Mouse (Mus musculus) olfactory bulb, adult 2 months (tissue): ENCODE measurements at regions not wholly inside any gene's neighbourhood (a gene's known extent, or its start where the extent isn't known, plus 50 kb on each side); places are given as distances from the start of the nearest gene placed in this dataset.

Experiments used
- H3K27ac ChIP-seq: fragments of 200-500 bp; 2 replicates; pipeline ENCODE4 v1.5.1; 2012; ENCODE audit warnings: low read depth, low read length; ENCODE audit not compliant: insufficient read depth
- H3K4me1 ChIP-seq: fragments of 200-500 bp; 2 replicates; pipeline ENCODE4 v1.6.1; 2012; ENCODE audit warnings: low read length; ENCODE audit not compliant: control insufficient read depth, insufficient read depth
- H3K4me3 ChIP-seq: fragments of 200-500 bp; 2 replicates; pipeline ENCODE4 v1.5.1; 2012; ENCODE audit warnings: mild to moderate bottlenecking, low read depth, low read length, moderate library complexity; ENCODE audit not compliant: insufficient read depth
- CTCF ChIP-seq: fragments of 200-500 bp; IDR thresholded peaks from 2 replicates; pipeline ENCODE4 v1.5.1; 2012; ENCODE audit warnings: low read depth, mild to moderate bottlenecking, low read length, moderate library complexity; ENCODE audit not compliant: insufficient read depth
- POLR2A ChIP-seq: fragments of 200-500 bp; IDR thresholded peaks from 2 replicates; pipeline ENCODE4 v1.6.1; 2012; ENCODE audit warnings: mild to moderate bottlenecking, low read depth, low read length, moderate library complexity; ENCODE audit not compliant: insufficient read depth
- WGBS: fragments of 180-500 bp; shearing (Covaris S2); methylation state at CpG from one replicate; pipeline ENCODE4 v1.1.7; 2018; 5-methylcytosine and 5-hydroxymethylcytosine counted together

GRCm38 (mm10) chr10:119003839-119004238 is 133.8 kb upstream of the Dyrk2 start:
- TF ChIP-seq CTCF = no peak
- TF ChIP-seq POLR2A = no peak
- H3K4me3 ChIP-seq = no peak overlapping the region
- WGBS = 80% methylated on average over 5 of the region's 5 CpGs
- H3K4me1 ChIP-seq = 0 out of 2 replicates have a peak, but pooled peaks cover 4% of the 10 kb centered on the region
- no peak overlapping the region for H3K27ac ChIP-seq

- 95% methylated on average over 2 of the region's 2 CpGs for WGBS
- Histone ChIP-seq H3K27ac (no peak overlapping the region), H3K4me1 (0 out of 2 replicates have a peak, but pooled peaks cover 4% of the 10 kb centered on the region), H3K4me3 (no peak overlapping the region)
- TF ChIP-seq CTCF (no peak), POLR2A (no peak)
Observed at GRCm38 (mm10) chr10:119003042-119003441, 133.0 kb upstream of the Dyrk2 start.

- H3K4me3 ChIP-seq = no peak overlapping the region
- 96% methylated on average over 7 of the region's 7 CpGs for WGBS
Observed at GRCm38 (mm10) chr10:119001895-119002294, 131.9 kb upstream of the Dyrk2 start.

GRCm38 (mm10) chr10:119001000-119001780 is 131.2 kb upstream of the Dyrk2 start:
- no peak overlapping the region for H3K4me3 ChIP-seq
- TF ChIP-seq CTCF (no peak), POLR2A (no peak)
- 41% methylated on average over 17 of the region's 17 CpGs for WGBS

More at GRCm38 (mm10) chr10:119001895-119002294, 131.9 kb upstream of the Dyrk2 start:
- Histone ChIP-seq H3K27ac (no peak overlapping the region), H3K4me1 (0 out of 2 replicates have a peak, but pooled peaks cover 4% of the 10 kb centered on the region)
- TF ChIP-seq POLR2A (no peak), CTCF (no peak)

GRCm38 (mm10) chr10:118998966-118999365 is 129.0 kb upstream of the Dyrk2 start:
- H3K4me1 ChIP-seq = 0 out of 2 replicates have a peak, but pooled peaks cover 4% of the 10 kb centered on the region
- WGBS = 74% methylated on average over 6 of the region's 6 CpGs
- TF ChIP-seq POLR2A (no peak), CTCF (no peak)
- H3K27ac ChIP-seq = no peak overlapping the region
- no peak overlapping the region for H3K4me3 ChIP-seq

More at GRCm38 (mm10) chr10:119001000-119001780, 131.2 kb upstream of the Dyrk2 start:
- H3K4me1 ChIP-seq = 0 out of 2 replicates have a peak, but pooled peaks cover 4% of the 10 kb centered on the region
- H3K27ac ChIP-seq = no peak overlapping the region

- Histone ChIP-seq H3K4me1 (0 out of 2 replicates have a peak, but pooled peaks cover 4% of the 10 kb centered on the region), H3K4me3 (no peak overlapping the region), H3K27ac (no peak overlapping the region)
- TF ChIP-seq POLR2A (no peak), CTCF (no peak)
- 96% methylated on average over 2 of the region's 2 CpGs for WGBS
Observed at GRCm38 (mm10) chr10:118997034-118997433, 127.0 kb upstream of the Dyrk2 start.

GRCm38 (mm10) chr10:118993819-118994574 is 124.0 kb upstream of the Dyrk2 start:
- Histone ChIP-seq H3K27ac (no peak overlapping the region), H3K4me3 (no peak overlapping the region), H3K4me1 (no peaks in the 10 kb centered on the region)
- 80% methylated on average over 15 of the region's 15 CpGs for WGBS
- TF ChIP-seq POLR2A (no peak), CTCF (no peak)

- 69% methylated on average over 7 of the region's 7 CpGs for WGBS
- no peak for TF ChIP-seq CTCF
- TF ChIP-seq POLR2A = no peak
- H3K27ac ChIP-seq = no peak overlapping the region
- H3K4me3 ChIP-seq = no peak overlapping the region
- no peaks in the 10 kb centered on the region for H3K4me1 ChIP-seq
Observed at GRCm38 (mm10) chr10:118991213-118991612, 121.2 kb upstream of the Dyrk2 start.

GRCm38 (mm10) chr10:118990500-118990899 is 120.5 kb upstream of the Dyrk2 start:
- no peak for TF ChIP-seq POLR2A
- TF ChIP-seq CTCF = no peak
- 81% methylated on average over 6 of the region's 6 CpGs for WGBS
- Histone ChIP-seq H3K4me3 (no peak overlapping the region), H3K27ac (no peak overlapping the region), H3K4me1 (no peaks in the 10 kb centered on the region)
